Mouse (Mus musculus) urinary bladder, postnatal 14 days (tissue): Measurements from ENCODE around the gene Casq2.
"Not testable (repeated sequence)": the region's sequence is repeated elsewhere in the genome, so short reads cannot be mapped to it uniquely, and the experiment has no call there.

Source experiments
- DNase-seq: peaks from one replicate; pipeline ENCODE4 v3.0.0; 2021; ENCODE audit warnings: low spot score

The Casq2 gene

DNA sequence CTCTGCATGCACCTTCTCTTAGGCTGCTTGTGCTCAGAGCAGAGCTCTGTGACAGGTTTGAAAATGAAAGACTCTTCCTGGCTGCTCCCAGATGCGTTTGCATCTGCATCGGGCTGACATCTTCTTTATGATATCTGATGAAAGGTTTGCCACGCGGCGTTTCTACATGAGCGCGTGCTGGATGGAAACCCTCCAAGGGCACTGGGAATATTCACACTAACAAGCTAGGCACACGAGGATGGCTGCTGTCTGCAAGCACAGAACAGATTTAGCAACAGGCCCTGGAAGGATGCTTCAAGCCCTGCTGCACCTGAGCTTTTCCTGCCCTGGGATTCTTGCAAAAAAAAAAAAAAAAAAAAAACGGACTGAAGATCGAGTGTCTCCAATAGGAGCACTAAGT, 50.9 kb downstream of the Casq2 start:
- no peak for DNase-seq

DNA sequence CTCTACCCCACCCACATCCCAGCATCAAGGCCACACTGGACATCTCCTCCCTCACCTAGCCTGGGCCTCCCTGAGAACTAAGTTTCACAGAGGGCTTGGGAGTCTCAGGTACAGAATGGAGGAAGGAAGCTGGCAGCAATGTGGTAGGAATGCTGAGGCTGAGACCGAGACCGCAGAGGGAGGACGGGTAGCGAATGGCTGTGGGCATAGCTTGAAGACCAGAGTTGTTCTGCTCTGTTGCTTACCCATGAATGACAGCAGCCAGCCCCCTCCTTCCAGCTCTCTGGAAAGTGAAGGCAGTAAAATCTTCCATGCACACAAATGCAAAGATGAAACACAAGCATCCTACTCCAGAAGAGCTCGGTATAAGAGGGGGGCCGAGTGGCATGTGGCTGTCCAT, 52.7 kb downstream of the Casq2 start:
- DNase-seq, result no peak

GRCm38 (mm10) chr3:102140606-102141005, 54.4 kb downstream of the Casq2 start:
- DNase-seq, result no peak

DNA sequence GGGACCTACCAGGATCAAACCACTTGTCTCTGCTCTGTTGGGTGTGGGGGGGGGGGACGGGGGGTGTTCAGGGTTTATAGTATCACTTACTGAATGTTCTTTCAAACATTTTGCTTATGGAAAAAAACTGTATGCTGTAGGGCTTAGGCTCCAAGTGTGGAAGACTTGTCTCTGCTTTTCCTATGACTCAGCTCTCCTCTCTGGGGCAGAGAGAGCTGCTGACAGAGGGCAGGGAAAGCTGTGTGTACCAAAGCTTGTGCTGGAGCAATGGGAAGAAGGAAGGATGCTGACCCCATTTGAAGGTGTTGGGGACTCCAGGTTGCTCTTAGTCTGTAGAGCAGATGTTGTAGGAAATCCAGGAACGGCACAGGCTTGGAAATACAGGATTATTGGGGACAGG, 55.2 kb downstream of the Casq2 start:
- DNase-seq, result no peak

DNA sequence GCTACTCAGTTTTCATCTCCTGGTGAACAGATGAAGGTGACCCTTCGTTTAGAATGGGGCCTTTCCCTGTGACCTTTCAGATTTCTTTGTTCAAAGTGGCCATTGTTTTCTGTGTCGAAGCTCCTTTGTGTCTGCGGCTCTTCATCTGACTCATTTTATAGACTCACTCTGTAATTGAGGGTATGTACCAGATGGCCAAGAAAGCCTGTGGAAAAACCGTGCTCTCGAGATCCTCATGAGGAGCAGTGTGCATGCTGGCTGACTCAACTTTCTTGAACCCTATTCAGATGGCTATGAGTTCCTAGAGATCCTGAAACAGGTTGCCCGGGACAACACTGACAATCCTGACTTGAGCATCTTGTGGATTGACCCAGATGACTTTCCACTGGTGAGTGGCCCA, 55.7 kb downstream of the Casq2 start:
- no peak for DNase-seq

DNA sequence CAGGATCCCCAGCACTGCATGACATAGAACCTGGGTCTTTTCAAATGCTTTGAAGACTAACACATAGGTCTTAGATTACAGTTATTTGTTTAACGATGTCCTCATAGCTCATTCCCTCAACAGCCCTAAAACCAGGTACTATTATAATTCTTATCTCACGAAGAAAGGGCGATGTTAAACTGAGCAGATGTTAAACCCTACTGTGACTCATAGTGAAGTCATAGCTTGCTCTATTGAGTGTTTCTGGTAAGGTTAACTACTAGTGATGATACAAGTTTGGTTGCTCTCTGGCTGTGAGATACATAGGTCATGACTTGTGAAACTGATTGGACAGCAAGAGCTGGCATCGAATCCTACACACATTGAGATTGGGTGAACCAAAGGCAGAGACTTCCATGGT, 56.7 kb downstream of the Casq2 start:
- no peak for DNase-seq

DNA sequence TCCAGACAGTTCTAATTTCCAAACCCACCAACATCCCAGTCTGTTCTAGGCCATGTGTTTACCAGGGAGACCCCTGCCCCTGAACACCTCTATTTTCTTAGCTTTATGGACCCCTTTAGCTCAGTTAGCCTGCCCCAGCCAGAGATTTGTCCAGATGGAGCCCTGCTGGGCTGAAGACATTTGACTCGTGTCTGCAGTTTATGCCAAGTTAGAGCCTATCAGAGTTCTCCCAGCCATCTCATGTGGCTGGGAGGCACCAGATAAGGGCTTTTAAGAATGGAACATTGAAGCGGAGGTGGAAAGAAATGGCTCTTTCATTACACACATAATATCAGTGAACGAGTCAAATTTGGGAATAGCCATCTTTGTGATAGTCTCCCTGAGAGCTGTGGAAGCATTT, 57.3 kb downstream of the Casq2 start:
- no peak for DNase-seq

GRCm38 (mm10) chr3:102144401-102144800, 58.2 kb downstream of the Casq2 start:
- no peak for DNase-seq

GRCm38 (mm10) chr3:102145645-102146386, 59.6 kb downstream of the Casq2 start:
- DNase-seq, result no peak

- no peak for DNase-seq
Measured at GRCm38 (mm10) chr3:102146428-102146827, 60.2 kb downstream of the Casq2 start.

DNA sequence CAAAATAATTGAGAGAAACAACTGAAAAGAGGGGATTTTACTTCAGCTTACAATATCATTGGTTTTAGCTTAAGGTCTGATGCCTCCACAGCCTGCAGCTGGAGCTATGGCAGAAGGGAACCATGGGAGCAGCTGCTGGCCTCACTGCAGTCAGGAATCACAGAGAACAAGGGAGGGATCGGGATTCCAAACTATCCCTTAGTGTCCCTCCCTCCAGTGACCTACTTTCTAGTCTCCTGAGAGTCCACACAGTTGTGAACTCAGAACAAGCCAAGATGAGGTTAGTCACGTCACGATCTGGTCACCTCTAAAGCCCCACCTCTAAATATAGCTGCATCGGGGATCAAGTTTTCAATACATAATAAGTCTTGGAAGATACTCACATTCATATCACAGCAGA, 61.0 kb downstream of the Casq2 start:
- no peak for DNase-seq

- DNase-seq, result no peak
Measured at GRCm38 (mm10) chr3:102149941-102150340, 63.7 kb downstream of the Casq2 start.

- no peak for DNase-seq
Measured at GRCm38 (mm10) chr3:102151850-102152249, 65.6 kb downstream of the Casq2 start.

DNA sequence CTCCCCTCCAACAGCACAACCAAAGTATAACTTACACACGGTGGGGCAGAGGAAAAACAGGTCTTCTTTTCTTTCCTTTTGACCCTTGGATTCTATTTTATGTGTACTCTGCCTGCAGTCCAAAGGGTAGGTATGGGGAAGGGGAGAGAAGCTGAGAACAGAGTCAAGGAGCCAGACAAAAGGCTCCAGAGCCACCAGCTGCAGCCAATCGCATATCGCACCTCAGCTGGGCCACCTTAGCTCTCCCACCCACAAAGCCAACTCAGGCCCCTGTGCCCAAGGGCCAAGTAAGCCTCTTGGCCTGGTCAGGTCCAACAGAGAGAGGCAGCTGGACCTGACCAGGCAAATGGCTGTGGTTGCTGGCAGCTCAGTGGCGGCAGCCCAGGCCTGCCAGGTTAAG, 66.3 kb downstream of the Casq2 start:
- no peak for DNase-seq

DNA sequence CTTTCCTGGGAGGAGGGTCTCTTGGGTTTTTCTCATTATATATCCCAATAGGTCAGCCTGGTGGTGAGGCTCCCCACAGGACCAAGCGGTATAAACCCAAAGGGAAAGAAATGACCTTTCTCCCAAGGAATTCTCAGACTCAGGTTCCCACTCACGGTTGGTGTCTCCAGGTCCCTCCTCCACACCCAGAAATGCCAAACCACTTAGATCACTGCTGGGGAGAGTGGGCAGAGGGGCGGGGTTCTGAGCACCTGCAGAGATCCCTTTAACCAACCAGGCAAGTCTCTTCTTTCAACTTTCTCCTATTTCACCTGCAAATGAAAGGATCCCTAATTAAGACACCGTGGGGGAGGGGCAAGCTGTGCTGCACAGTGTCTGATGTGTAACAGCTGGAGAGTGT, 66.7 kb downstream of the Casq2 start:
- peak; percentile 63 for DNase-seq

DNA sequence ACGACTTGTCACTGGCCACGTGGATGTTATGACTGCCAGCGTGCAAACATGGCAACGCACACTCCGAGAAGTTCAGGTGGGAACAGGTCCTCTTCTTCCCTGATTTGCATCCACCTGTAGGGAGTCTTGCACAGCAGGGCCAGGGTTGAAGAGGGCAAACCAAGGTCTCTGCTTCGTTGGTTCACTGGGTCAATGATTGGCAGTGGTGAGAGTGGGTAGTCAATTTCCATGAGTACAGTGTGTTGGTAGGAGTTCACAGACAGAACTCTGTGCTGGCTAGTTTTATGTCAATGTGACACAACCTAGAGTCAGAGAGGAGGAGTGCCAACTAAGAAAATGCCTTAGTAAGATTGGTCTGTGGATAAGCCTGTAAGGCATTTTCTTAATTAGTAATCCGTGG, 67.9 kb downstream of the Casq2 start:
- DNase-seq, result no peak

DNA sequence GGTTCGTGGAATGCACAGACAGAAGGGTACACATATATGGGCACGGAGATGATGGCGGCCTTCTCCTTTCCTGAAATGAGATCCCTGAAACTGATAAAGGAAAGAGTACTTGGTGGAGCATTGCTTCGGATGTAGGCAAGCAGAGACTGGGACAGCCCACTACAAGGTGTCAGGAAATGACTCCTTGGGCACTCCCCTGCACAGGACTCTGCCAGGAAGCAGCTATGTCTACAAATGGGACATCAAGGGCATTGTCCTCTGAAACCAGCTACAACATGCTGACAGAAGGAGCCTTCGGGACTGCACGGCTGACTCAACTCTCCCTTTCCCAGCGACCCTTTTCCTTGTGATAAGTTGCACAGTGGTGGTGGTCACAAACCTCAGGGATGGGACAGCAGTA, 70.5 kb downstream of the Casq2 start:
- no peak for DNase-seq

DNA sequence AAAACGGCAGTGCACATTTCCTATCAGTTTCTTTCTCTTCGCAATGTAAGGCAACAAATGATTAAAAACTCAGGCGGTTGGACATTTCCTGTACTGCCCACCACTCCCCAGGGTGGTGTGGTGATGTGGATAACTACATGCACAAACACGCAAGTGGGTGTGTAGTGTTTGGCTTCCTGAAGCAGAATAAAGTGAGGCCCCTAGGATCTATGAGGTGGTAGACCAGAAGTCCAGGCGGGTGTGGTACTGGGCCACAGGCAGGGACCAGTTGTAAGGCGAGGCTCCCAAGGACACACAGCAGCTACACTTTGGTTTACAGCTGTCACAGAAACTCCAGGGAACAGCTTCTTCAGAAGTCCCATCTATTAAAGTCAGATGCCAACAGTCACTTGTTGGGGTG, 71.4 kb downstream of the Casq2 start:
- DNase-seq, result no peak

GRCm38 (mm10) chr3:102158759-102159422, 72.7 kb downstream of the Casq2 start:
- DNase-seq, result peak; percentile 41

GRCm38 (mm10) chr3:102159423-102160325, 73.5 kb downstream of the Casq2 start:
- DNase-seq, result peak; percentile 44

DNA sequence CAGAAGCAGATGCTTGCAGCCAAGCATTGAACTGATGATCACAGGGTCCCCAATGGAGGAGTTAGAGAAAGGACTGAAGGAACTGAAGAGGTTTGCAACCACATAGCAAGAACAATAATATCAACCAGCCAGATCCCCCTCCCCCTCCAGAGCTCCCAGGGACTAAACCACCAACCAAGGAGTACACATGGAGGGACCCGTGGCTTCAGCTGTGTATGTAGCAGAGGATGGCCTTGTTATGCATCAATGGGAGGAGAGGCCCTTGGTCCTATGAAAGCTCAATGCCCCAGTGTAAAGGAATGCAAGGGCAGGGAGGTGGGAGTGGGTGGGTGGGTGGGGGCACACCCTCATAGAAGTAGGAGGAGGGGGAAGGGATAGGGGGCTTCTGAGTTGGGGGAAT, 77.6 kb downstream of the Casq2 start:
- not testable (repeated sequence) for DNase-seq

DNA sequence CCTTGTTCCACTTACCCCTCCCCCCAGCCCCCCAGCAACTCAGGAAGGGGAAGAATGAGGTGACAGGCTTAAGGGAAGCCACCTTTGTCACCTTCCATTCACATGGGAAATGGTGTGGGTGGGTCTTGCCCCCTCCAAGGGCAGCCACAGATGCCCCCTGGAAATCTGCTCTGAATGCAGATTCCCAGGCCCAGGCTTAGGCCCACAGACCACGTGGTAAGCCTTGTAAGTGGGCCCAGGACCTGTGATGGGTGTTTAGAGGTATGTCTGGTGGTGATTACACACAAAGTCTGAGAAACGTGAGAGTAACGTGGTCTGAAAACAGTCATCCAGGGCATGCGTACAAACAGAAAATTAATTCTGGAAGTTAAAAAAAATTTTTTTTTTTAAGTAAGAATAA, 78.7 kb downstream of the Casq2 start:
- DNase-seq, result no peak
